Mouse (Mus musculus) bone marrow macrophage, adult 2 months (primary cell): ENCODE results near the gene Ankzf1. TPM values are rescaled to one million over a fixed set of nuclear protein-coding genes. Genes with fewer than 3 reads are reported as not detected.

Experiments used
- H3K27ac ChIP-seq: 2 replicates; pipeline ENCODE4 v1.5.1; 2012; ENCODE audit warnings: low read depth, low read length; ENCODE audit not compliant: insufficient read depth
- H3K4me1 ChIP-seq: 2 replicates; pipeline ENCODE4 v1.6.1; 2012; ENCODE audit warnings: low read length; ENCODE audit not compliant: control insufficient read depth, insufficient read depth
- H3K4me3 ChIP-seq: 2 replicates; pipeline ENCODE4 v1.5.1; 2012; ENCODE audit warnings: mild to moderate bottlenecking, low read length, moderate library complexity; ENCODE audit not compliant: insufficient read depth
- CTCF ChIP-seq: IDR thresholded peaks from 2 replicates; pipeline ENCODE4 v1.5.1; 2012; ENCODE audit warnings: low read depth, mild to moderate bottlenecking, low read length, moderate library complexity
- POLR2A ChIP-seq: IDR thresholded peaks from 2 replicates; pipeline ENCODE4 v1.6.1; 2012; ENCODE audit warnings: mild to moderate bottlenecking, low read depth, low read length, borderline replicate concordance
- polyA plus RNA-seq: library from polyadenylated mRNA; stranded (reverse); fragments of >200 nt; gene quantifications from 2 replicates; pipeline ENCODE4 v1.2.4, GENCODE M21; 2012; ENCODE audit not compliant: missing spikeins, insufficient read depth, insufficient read length

Gene Ankzf1
- polyA plus RNA-seq, 1 experiment: 19.6 TPM

DNA sequence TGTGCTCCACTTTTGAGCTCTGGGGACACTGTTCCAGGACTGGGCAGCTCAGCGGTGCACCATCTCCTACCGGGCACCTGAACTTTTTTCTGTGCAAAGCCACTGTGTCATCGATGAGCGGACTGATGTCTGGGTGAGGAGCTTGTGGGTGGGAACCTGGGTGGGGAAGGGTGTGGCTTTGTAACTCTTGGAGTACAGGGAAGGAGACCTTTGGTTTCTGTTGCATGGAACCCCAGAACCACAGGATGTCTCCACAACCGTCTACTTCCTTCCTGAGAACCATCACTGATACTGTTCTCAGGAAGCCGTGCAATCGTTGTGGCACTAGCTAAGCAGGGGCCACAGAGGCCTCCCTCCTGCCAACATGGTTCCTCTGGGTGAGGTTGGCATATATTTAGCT lies 21.1 kb downstream of the Ankzf1 start:
- Histone ChIP-seq H3K4me3 (no peak overlapping the region), H3K4me1 (peaks cover 46% of the 10 kb centered on the region), H3K27ac (no peak overlapping the region)
- TF ChIP-seq POLR2A (no peak), CTCF (no peak)

DNA sequence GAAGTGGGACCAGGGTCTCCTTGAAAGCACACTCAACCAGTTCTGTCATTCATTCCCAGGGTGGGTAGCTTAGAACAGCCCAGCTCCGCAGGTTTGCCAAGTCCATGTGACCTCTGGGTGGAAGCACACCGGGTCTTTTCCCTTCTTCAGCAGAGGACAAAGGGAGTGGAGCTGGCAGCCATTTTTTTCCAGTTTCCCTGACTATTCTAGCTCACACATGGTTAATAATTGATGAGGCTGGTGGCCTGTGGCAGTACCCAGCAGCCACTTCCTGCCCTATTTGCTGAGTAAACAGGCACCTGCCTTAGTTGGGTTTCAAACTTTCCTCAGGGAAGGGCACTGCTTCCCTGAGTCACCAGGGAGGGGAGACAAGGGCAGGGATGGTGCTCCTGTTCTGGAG lies 22.5 kb downstream of the Ankzf1 start:
- Histone ChIP-seq H3K27ac (no peak overlapping the region), H3K4me3 (no peak overlapping the region), H3K4me1 (peaks cover 48% of the 10 kb centered on the region)
- TF ChIP-seq CTCF: no peak
- no peak for TF ChIP-seq POLR2A

DNA sequence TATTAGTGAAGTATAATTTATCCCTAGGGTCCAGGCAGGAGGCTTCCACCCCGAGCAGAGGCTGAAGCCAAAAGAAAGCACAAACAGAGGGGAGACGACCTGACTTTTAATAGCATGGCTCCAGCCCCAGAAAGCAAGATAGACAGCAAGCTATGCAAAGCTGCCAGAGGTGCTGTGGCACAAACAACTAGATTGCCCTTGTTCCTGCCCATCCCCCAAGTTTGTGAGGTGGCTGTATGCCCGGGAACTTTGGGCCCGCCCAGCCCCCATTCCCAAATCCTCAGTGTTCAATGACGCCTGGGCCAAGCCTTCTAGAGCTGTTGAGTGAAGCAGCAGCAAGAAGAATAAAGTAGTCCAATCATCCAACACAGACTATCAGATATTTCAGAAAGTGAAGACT lies 22.9 kb downstream of the Ankzf1 start:
- Histone ChIP-seq H3K4me1 (peaks cover 46% of the 10 kb centered on the region), H3K27ac (0 out of 2 replicates have a peak overlapping the region, but pooled peaks have one; percentile 3), H3K4me3 (no peak overlapping the region)
- no peak for TF ChIP-seq POLR2A
- TF ChIP-seq CTCF: no peak

GRCm38 (mm10) chr1:75215785-75216184 lies 23.8 kb downstream of the Ankzf1 start:
- Histone ChIP-seq H3K27ac (no peak overlapping the region), H3K4me3 (no peak overlapping the region), H3K4me1 (peaks cover 43% of the 10 kb centered on the region)
- TF ChIP-seq CTCF (no peak), POLR2A (no peak)

DNA sequence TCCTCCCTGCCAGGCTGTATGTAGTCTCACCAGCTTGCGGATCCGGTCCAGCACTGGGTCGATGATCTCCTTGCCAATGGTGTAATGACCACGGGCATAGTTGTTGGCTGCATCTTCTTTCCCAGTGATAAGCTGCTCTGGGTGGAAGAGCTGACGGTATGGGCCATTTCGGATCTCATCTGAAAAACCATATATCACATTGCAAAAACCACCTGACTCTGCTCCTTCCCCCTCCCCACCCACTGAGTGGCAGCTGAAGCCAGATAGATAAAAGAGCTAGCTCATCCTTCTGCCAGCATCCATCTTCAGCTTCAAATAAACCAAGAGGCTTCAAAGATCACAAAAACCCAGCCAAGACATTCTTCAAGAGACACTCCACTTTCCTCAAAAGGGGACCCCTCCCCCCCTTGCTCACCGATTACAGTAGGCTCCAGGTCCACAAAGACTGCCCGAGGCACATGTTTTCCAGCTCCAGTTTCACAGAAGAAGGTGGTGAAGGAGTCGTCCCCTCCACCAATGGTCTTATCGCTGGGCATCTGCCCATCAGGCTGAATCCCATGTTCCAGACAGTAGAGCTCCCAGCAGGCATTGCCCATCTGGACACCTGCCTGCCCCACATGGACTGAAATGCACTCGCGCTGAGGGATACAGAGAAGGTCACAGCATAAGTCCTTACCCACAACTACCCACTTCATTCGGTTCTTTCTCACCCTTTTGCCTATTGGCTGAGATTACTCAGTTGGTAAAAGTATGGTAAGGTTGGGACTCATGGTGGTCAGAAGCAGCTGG lies 25.0 kb downstream of the Ankzf1 start:
- Histone ChIP-seq H3K27ac (no peak overlapping the region), H3K4me3 (no peak overlapping the region), H3K4me1 (peaks cover 43% of the 10 kb centered on the region)
- TF ChIP-seq POLR2A (no peak), CTCF (no peak)

- Histone ChIP-seq H3K4me1 (peaks cover 38% of the 10 kb centered on the region), H3K4me3 (peak overlapping the region; percentile 95), H3K27ac (no peak overlapping the region)
- TF ChIP-seq POLR2A (no peak), CTCF (no peak)
Measured at GRCm38 (mm10) chr1:75217893-75218226, 25.9 kb downstream of the Ankzf1 start.

- Histone ChIP-seq H3K27ac (peak overlapping the region; percentile 10), H3K4me1 (peaks cover 33% of the 10 kb centered on the region), H3K4me3 (peak overlapping the region; percentile 95)
- no peak for TF ChIP-seq POLR2A
- TF ChIP-seq CTCF: no peak
Measured at GRCm38 (mm10) chr1:75218227-75219001, 26.5 kb downstream of the Ankzf1 start.

DNA sequence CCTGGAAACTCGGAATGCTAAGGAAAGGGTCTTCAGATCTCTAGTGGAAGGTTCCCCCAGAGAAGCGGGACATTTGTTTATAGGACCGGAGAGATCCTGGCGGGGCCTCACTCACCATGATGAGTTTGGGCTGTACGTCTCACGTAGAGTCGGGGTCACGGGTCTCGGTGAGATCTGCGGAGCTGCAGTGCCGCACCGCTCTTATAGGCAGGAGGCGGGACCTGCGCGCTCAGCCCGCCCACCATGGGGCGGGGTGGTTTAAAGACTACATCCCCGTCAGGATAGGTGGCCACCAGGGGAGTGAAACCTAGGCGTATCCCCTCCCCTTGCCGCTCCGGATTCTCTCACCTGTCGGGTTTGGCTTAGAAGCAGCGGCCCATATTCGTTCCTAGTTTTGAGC lies 27.1 kb downstream of the Ankzf1 start:
- peak overlapping the region; percentile 95 for H3K4me3 ChIP-seq
- peak overlapping the region; percentile 10 for H3K27ac ChIP-seq
- TF ChIP-seq POLR2A: peak; percentile 87; the same call in 1 of the 2 replicates
- no peak for TF ChIP-seq CTCF
- peaks cover 27% of the 10 kb centered on the region for H3K4me1 ChIP-seq

DNA sequence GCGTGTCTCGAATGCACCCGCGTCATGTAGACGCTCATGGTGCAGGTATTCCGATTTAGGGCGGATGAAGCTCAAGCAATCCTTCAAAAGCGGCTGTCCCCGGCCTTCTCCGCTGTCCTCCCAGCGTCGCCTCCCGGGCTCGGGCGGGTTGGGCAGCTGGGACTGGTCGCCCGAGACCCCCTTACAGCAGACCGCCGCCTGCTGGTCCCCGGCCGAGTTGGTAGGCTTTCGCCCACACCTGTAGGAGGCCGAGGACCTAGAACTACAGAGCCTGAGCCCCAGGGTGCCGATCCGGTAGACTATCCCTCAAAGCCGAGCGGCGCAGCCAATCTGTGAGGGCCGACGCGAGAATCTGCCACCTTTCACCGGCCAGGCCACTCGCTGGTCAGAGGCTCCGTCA lies 27.6 kb downstream of the Ankzf1 start, which contains the start of gene Tuba4a:
Tuba4a (minus strand) TSS at position 335 of the 400 bp plus-strand sequence.
- no peak for TF ChIP-seq CTCF
- no peak for TF ChIP-seq POLR2A
- Histone ChIP-seq H3K27ac (peak within 1 kb of the TSS; percentile 10), H3K4me1 (peaks cover 23% of the 10 kb centered on the region), H3K4me3 (peak within 1 kb of the TSS; percentile 95)

DNA sequence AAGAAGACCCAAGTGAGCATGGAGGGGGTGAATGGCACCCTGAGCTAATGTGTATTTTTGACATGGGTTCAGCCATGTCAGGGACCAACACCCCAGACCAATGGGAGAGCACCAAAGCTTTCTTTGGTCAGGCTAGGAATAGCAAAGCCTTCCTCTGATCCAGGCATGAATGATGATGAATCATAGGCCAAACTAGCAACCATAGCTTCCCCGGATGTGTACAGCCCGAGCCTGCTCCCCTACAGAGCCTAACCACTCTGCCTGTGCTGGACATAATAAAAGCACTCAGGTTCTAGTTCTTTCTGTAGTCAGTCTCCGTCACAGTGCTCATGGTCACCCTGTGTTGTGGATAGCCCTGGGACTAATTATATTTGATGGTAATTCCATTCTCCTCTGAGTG lies 29.6 kb downstream of the Ankzf1 start:
- no peak for TF ChIP-seq CTCF
- no peak for TF ChIP-seq POLR2A
- Histone ChIP-seq H3K27ac (no peak overlapping the region), H3K4me3 (no peak overlapping the region), H3K4me1 (peaks cover 12% of the 10 kb centered on the region)
